Mouse (Mus musculus) frontal cortex, postnatal 25 days (tissue): ENCODE results near the gene Phb2.
A peak's percentile ranks its signal among the peaks of the same experiment; 100 is the strongest.

Source experiments
- DNase-seq, 2 experiments: peaks; one replicate each; pipeline ENCODE4 v3.0.0; 2022; ENCODE audit warnings: low spot score in 2 of 2

The Phb2 gene

DNA sequence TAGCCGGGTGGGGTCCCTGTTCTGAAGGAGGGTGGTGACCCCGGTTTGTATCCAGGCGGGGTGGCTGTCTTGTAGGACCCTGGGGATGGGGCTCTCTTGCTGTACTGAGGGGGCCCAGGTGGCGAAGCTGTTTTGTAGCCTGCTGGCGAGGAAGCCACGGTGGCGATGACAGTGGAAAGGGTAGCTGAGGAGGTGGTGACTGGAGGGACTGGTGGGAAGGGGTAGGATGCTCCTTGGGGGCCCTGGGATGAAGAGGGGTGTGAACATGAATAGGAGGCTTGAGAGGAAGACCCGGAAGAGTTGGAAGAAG, 34.1 kb downstream of the Phb2 start:
- DNase-seq, result no peak

DNA sequence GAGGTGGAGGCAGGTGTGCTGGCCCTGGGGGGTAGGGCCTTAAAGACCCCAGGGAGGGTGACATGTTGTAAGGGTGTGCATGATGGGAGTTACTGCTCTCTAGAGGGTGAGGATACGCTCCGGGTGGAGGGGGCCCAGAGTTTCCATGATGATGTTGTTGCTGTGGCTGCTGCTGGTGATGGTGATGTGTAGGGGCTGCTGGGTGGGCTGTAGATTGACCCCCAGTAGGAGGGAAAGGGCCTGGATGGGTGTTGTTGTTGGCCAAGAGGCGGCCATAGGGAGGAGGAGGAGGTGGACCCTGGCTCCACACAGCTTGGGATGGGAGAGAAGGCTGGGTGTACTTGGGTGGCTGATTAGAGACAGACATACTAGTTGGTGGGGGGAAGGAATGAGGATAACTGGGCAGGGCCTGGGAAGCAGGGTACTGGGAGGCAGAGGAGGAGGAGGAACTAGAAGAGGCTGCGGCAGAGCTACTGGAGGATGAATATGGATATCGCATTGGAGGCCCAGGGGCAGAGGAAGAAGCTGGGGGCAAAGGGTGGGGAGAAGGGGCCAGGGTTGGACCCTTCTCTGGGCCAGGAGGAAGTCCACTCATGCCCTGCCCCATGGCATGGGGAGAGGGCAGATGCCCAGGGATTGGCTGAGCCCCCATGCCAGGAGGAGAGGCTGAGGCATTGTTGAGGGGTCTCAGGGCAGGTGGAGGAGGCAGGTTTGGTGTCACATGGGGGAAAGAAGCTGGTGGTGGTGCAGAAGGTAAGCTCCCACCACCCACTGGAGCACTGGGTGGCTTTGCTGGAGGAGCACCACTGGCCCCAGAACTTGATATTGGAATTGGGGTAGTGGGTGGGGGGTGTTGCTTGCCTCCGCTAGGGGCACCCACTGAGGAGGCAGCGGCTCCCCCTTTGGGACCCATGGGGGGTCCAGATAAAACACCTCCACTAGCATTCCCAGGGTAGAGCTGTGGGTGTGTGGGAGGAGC, 34.8 kb downstream of the Phb2 start:
- DNase-seq, result no peak

DNA sequence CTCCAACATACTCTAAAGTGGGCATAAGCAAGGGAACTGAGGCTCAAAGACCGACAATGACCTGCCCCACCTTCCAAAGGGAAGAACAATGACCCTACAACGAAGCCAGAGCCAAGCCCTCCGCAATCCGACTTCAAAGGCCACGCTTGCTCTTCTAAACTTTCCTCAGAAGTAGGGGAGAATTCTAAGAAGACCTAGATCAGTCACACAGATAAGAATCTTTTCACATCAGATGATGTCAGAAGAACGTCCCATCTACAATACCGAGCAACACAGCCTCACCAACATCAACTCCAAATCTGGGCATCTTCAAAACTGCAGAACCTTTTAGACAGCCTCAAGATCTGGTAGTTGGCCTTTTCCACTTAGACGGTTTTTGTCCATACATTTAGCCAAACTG, 38.3 kb downstream of the Phb2 start:
- DNase-seq, result no peak

DNA sequence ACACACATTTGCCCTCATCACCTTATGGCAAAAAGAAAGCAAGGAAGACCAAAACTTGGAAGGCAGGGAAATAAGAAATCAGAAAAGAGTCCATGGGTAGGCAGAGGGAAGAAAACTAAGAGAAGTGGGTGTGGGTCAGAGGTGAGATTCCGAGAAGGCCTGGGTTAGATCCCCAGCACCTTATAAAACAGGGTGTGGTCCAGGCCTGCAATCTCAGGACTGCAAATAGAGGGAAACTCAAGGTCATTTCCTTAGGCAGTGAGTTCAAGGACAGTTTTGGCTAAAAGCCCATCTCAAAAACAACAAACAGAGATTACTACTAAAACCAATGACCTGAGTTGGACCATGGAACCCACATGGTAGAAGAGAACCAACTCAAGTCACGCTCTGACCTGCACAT, 41.7 kb downstream of the Phb2 start:
- DNase-seq, result no peak

DNA sequence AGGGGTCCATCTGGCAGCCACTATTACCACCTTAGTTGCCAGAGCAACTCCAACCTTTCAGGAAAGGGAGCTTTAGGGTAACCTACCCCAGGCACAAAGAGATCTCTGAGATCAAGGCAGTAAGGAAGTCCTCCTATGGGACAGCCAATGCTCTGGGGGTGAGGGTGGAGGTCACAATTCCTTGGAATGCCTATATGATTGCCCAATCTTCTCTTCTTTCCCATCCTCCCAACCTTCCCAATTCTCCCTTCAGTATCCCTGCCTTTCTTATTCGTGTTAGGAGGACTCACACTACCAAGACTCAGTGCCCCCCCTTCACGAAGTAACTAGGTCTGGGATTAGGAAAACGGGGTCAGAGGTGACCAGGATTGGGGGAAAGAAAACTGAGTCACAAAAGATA, 43.2 kb downstream of the Phb2 start:
- DNase-seq, result no peak

DNA sequence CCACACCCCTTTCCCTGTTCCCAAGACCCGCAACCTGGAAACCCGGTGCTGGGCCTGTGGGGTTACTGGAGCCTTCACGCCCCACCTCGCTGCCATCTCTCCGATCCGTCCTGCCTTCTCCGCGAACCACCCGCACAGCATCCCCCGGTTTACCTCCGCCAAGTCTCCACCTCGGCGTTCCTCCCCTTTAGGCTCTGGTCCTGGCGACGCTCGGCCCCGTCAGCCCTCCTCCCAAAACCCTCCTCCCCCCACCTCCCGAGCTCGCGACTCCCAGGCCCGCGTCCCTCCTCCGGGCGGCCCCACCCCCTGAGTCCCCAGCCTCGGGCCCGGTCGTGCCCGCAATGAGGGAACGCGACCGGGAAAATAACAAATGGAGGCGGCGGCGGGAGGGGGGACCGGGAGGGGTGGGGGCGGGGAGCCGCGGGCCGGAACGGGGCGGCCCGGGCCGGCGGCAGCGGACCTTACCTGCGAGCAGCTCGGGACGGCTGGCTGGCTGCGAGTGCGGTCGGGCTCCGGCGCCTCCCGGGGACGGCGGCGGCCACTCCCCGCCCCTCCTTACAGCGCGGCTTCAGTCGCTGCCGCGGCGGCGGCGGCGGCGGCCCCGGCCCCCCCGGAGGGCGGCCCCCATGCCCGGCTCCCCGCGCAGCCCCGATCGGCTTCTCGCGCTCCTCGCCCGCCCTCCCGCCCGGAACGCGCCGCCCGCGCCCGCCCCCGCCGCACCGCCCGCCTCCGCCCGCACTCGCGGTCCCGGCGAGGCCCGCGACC, 43.9 kb downstream of the Phb2 start, which contains the start of the genes Gm45234 and Atn1:
Gm45234 (minus strand) TSS at position 191 of the 765 bp plus-strand sequence.
Atn1 (minus strand) TSS at position 694 of the 765 bp plus-strand sequence.
- no peak for DNase-seq

DNA sequence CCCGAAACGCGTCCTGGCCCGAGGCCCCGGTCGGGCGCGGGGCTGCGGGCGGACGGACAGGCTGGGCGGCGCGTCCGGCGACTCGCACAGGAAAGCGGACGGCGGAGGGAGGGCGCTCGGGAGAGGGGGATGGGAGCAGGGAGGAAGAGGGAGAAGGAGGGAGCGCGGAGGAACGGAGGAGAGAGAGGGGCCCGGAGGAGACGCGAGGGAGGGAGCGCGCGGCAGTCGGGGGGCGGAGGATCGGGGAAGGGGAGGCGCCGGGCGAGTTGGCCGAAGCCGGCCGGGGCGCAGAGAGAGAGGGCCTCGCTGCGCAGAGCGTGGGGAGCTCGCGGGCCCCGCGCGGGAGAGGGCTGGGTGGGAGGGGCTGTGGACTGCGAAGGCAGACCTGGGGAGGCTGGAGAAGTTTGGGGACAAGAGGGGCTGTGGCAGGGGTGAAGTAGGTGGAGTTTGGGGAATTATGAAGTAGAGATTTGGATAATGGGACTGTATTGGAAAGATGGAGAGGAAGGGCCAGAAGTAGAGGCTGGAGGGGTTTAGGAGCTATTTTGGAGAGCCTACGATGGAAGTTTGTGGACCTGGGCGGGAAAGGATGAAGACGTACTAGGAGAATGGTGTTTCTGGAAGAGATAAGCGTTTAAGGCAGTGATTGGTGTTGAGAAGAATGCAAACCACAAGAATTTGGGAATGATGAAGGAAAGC, 44.7 kb downstream of the Phb2 start:
- peak in 1 of 2 experiments; percentile 61 for DNase-seq

DNA sequence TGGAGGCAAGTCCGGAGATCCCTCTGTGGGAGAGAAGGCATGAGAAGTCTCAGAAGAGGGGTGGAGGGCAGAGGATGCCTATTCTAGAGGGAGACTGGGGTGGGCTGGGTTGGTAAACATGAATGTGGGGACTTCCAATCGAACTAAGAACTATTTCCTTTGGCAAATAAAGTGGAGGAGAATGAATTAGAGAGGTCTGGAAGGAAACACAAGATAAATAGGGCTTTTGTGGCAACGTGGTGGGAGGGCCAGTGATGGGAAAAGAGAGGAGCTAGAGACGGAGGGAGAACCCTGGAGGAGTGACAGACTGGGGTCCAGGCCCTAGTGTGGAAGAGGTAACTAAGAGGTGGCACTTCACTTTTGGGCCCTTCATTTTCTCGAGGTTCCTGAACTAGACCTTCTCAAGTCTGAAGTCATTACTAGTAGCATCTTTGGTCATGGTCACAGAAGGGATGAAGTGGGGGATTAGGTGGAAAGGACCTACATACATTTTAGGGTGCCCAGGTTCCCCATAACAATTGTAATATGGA, 45.3 kb downstream of the Phb2 start:
- no peak for DNase-seq

DNA sequence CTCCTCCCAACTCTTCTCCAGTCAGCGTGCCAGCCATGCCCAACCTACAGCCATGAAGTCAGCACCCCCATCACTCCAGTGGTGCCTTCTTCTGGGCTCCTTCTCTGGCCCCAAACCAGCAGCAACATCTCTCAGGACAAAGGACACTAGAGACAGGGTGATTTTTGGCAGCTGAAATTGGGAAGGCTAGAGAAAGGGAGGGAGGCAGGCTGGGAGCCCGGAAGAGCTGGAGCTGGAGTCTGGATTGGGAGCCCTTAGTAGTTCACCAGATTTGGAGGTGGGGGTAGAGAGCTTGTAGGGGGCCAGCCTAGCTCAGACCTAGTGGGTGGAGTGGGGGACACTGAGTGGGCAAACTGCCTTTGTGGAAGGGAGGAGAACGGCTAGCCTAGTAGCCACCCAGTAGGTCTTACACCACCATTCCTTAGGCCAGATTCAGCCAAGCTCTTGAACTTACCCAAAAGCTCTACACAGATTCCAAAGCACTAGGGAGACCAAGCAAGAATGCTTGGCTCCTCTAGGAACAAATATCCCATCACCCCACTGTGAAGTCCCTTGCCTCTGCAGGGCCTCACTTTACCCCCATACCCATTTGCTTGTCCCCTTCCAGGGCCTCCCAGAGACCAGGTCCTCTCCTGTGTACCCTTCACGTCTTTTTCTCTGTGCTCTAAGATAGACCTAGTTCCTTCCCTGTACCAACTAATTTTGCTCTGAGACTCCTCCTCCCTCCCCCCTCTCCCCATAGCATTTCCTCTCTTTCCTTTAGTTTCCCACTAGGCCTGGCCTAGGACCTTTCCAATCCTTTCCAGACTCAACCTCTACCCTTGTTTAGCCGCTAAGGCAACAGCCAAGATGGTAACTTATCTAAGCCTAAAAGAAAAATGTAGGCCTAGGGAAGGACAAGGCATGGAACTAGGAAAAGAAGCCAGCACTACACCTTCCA, 46.0 kb downstream of the Phb2 start:
- DNase-seq, result no peak

DNA sequence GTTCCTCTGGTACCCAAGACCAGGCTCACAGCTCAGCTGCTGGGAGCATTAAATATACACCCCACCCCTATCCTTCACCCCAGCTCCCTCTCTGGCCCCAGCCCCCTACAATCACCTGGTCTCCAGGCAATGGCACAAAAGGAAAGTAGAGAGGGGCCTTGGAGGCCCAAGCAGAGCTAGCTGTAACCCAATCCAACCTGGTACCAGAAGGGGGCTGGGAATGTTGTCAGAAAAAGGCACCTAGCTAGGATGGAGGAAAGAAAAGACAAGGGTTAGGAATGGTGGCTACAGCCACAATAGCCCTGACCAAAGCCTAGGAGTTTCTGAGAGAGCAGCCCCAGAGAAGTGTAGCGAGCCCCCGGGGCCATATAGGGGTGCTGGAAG, 46.7 kb downstream of the Phb2 start:
- no peak for DNase-seq

DNA sequence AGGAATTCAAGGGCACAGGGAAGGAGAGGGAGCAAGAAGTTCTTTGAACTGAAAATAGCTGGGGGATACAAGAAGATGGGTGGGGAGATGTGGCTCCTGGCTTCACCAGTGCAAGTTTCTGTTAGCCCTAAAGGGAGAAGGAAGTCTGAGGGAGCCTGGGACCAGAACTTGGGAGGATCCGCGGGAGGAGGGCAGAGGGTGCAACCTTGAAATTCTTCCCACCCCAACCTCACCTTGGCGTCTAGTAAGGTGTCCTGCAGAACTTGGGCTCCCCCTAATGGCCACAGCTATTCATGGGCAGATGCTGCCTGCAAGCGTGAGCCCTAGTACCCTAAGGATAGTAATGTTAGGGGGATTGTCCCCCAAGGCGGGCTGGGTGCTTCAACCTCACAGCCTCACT, 47.1 kb downstream of the Phb2 start:
- peak; percentile 71 to 81 for DNase-seq

DNA sequence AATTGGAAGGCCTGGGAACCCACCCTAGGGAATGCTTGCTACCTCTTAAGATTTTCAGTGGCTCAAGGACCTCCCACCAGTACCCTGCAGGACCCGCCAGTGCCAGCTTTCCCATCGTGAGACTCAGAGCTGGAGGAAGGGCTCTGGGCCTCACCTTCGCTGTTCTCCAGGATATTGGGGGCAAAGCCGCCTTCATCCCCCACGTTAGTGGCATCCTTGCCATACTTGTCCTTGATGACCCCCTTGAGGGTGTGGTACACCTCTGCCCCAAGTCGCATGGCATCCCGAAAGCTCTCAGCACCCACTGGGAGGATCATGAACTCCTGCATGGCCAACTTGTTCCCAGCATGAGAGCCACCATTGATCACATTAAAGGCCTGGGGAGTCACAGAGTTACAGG, 53.8 kb downstream of the Phb2 start:
- DNase-seq, result no peak
